Mouse (Mus musculus): Measurements from ENCODE around the gene Dcpp2.

GRCm38 (mm10) chr17:23876741-23877140, 3.9 kb upstream of the Dcpp2 start:
- no peak for TF ChIP-seq GATA1 (IDR thresholded peaks at IDR 0.05; ENCODE audit: low read length)
- TF ChIP-seq TAL1 (IDR thresholded peaks at IDR 0.05; ENCODE audit: low read length): no peak
